Mouse (Mus musculus) intestine, embryonic 15.5 days (tissue): ENCODE data around the gene Luc7l. TPM values are rescaled to one million over a fixed set of nuclear protein-coding genes. Genes with fewer than 3 reads are reported as not detected.

Source experiments
- polyA plus RNA-seq: library from polyadenylated mRNA; unstranded; fragments of >200 nt; fragmentation: Nextera tagmentation; extraction: Ambion mirVana; gene quantifications from 2 replicates; pipeline ENCODE4 v1.2.1, GENCODE M21; 2015

Luc7l gene
- polyA plus RNA-seq, 1 experiment from 2014 or later = 93.8 TPM

Other genes starting within 250 kb of the Luc7l start
- 12.4 and 13.6 TPM in 2 replicates for gene Rab11fip3, start 183.3 kb upstream of the Luc7l start, polyA plus RNA-seq
- 39.4 and 42.7 TPM in 2 replicates for gene Decr2, start 162.6 kb upstream of the Luc7l start, polyA plus RNA-seq
- 96.7 and 107 TPM in 2 replicates for gene Nme4, start 157.3 kb upstream of the Luc7l start, polyA plus RNA-seq
- 8.7 and 10.9 TPM in 2 replicates for gene Tmem8, start 139.6 kb upstream of the Luc7l start, polyA plus RNA-seq
- 218 and 240 TPM in 2 replicates for gene Mrpl28, start 129.4 kb upstream of the Luc7l start, polyA plus RNA-seq
- 14.2 and 17.8 TPM in 2 replicates for gene Axin1, start 114.2 kb upstream of the Luc7l start, polyA plus RNA-seq
- gene Pdia2, start 53.8 kb upstream of the Luc7l start, polyA plus RNA-seq = 36.4 and 126 TPM in 2 replicates
- 11.8 and 19.3 TPM in 2 replicates for gene Rgs11, start 49.9 kb upstream of the Luc7l start, polyA plus RNA-seq
- gene Arhgdig, start 45.1 kb upstream of the Luc7l start, polyA plus RNA-seq = 53.4 and 94.1 TPM in 2 replicates
- gene Fam234a, start 8.7 kb upstream of the Luc7l start, polyA plus RNA-seq = 89.5 and 101 TPM in 2 replicates
- 1.8 and 2.2 TPM in 2 replicates for gene Neurl1b, start 161.9 kb downstream of the Luc7l start, polyA plus RNA-seq